Mouse (Mus musculus) C2C12 (cell line): ENCODE data around the gene Ppp1r9b.

Source experiments
- CTCF ChIP-seq: IDR thresholded peaks from one replicate; pipeline ENCODE4 v1.5.1; 2011; ENCODE audit not compliant: control insufficient read depth, insufficient read depth, insufficient read length
- MYOD1 ChIP-seq: IDR thresholded peaks from one replicate; pipeline ENCODE4 v1.6.1; 2011; ENCODE audit warnings: low read depth; ENCODE audit not compliant: control insufficient read depth, insufficient read length
- MYOG ChIP-seq: IDR thresholded peaks from one replicate; pipeline ENCODE4 v1.6.1; 2011; ENCODE audit not compliant: control insufficient read depth, insufficient read length; ENCODE audit errors: extremely low read depth
- USF1 ChIP-seq: IDR thresholded peaks from one replicate; pipeline ENCODE4 v1.6.1; 2011; ENCODE audit warnings: low read depth, mild to moderate bottlenecking, control low read depth, moderate library complexity

- TF ChIP-seq USF1 (no peak), CTCF (no peak), MYOG (no peak), MYOD1 (no peak)
Observed at GRCm38 (mm10) chr11:95001584-95002347, 10.9 kb downstream of the Ppp1r9b start.
